Mouse (Mus musculus) midbrain, embryonic 11.5 days (tissue): ENCODE results near the gene Muc20. TPM values are rescaled to one million over a fixed set of nuclear protein-coding genes. Genes with fewer than 3 reads are reported as not detected.

Experiments
- ATAC-seq: fragments of 200-750 bp; cut with Nextera tagmentation; 2 replicates; pipeline ENCODE4 v1.8.0; 2017; ENCODE audit warnings: moderate TSS enrichment, moderate library complexity; ENCODE audit not compliant: low FRiP score
- DNase-seq: peaks from one replicate; pipeline ENCODE4 v3.0.0; 2015; ENCODE audit warnings: low spot score; ENCODE audit errors: missing footprints
- H3K27ac ChIP-seq: fragments of 300-500 bp; sonication (generic); 2 replicates; pipeline ENCODE4 v1.5.1; 2014; ENCODE audit warnings: low read depth, low read length
- H3K27me3 ChIP-seq: fragments of 300-500 bp; sonication (generic); 2 replicates; pipeline ENCODE4 v1.6.1; 2014; ENCODE audit warnings: mild to moderate bottlenecking, low read length, moderate library complexity, mixed read lengths; ENCODE audit not compliant: control insufficient read depth, insufficient read depth
- H3K36me3 ChIP-seq: fragments of 300-500 bp; sonication (generic); 2 replicates; pipeline ENCODE4 v1.6.1; 2014; ENCODE audit warnings: mild to moderate bottlenecking, low read length, moderate library complexity, mixed read lengths; ENCODE audit not compliant: control insufficient read depth, insufficient read depth
- H3K4me1 ChIP-seq: fragments of 300-500 bp; sonication (generic); 2 replicates; pipeline ENCODE4 v1.6.1; 2014; ENCODE audit warnings: low read length; ENCODE audit not compliant: control insufficient read depth, insufficient read depth
- H3K4me2 ChIP-seq: fragments of 300-500 bp; sonication (generic); 2 replicates; pipeline ENCODE4 v1.6.1; 2014; ENCODE audit warnings: mild to moderate bottlenecking, moderate library complexity
- H3K4me3 ChIP-seq: fragments of 300-500 bp; sonication (generic); 2 replicates; pipeline ENCODE4 v1.5.1; 2014; ENCODE audit warnings: low read depth, low read length
- H3K9ac ChIP-seq: fragments of 300-500 bp; sonication (generic); 2 replicates; pipeline ENCODE4 v1.6.1; 2014; ENCODE audit warnings: low read length
- H3K9me3 ChIP-seq: fragments of 300-500 bp; sonication (generic); 2 replicates; pipeline ENCODE4 v1.6.1; 2016; ENCODE audit warnings: low read length; ENCODE audit not compliant: control insufficient read depth
- WGBS: fragments of 180-500 bp; shearing (Covaris S2); extraction: QIAGEN DNeasy Blood & Tissue Kit; methylation state at CpG from one replicate; pipeline ENCODE4 v1.1.7; 2014; 5-methylcytosine and 5-hydroxymethylcytosine counted together
- polyA plus RNA-seq: library from polyadenylated mRNA; unstranded; fragments of >200 nt; fragmentation: Nextera tagmentation; extraction: Ambion mirVana; gene quantifications from 2 replicates; pipeline ENCODE4 v1.2.1, GENCODE M21; 2014

Muc20 gene
- polyA plus RNA-seq, 1 experiment from 2014 or later, result not detected

- Histone ChIP-seq H3K4me1 (0 out of 2 replicates have a peak, but pooled peaks cover 2% of the 10 kb centered on the region), H3K27me3 (no peaks in the 10 kb centered on the region), H3K4me3 (no peak overlapping the region), H3K27ac (no peak overlapping the region), H3K36me3 (no peaks in the 10 kb centered on the region), H3K4me2 (no peak overlapping the region), H3K9ac (no peak overlapping the region), H3K9me3 (no peaks in the 10 kb centered on the region)
- DNase-seq, result no peak
- ATAC-seq, result peak; percentile 50; the same call in 1 of the 2 replicates
- 64% methylated on average over 5 of the region's 5 CpGs for WGBS
Measured at GRCm38 (mm10) chr16:32783324-32784062, 13.7 kb downstream of the Muc20 start.

DNA sequence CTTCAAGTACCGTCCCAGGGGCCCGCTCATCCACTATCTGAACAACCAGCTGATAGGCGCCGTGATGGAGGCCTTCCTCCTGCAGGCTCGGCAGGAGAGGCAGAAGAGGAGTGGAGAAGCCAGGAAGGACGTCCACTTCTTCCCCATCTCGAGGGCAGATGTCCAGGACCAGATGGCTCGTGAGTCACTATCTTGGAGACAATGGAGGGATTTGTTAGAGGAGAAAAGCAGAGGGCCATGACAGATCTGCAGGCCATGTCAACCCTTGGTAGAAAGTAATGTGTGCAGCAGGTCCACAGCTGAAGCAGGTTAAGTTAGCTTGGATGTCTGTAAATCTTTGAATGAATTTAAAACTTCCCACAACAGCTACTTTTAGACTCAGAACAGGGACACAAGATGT is 18.3 kb downstream of the Muc20 start:
- Histone ChIP-seq H3K4me1 (0 out of 2 replicates have a peak, but pooled peaks cover 2% of the 10 kb centered on the region), H3K36me3 (no peaks in the 10 kb centered on the region), H3K27ac (no peak overlapping the region), H3K4me3 (no peak overlapping the region), H3K9me3 (no peaks in the 10 kb centered on the region), H3K4me2 (no peak overlapping the region), H3K27me3 (no peaks in the 10 kb centered on the region), H3K9ac (no peak overlapping the region)
- DNase-seq (peak; percentile 74), ATAC-seq (no peak)
- WGBS, result 62% methylated on average over 8 of the region's 8 CpGs

DNA sequence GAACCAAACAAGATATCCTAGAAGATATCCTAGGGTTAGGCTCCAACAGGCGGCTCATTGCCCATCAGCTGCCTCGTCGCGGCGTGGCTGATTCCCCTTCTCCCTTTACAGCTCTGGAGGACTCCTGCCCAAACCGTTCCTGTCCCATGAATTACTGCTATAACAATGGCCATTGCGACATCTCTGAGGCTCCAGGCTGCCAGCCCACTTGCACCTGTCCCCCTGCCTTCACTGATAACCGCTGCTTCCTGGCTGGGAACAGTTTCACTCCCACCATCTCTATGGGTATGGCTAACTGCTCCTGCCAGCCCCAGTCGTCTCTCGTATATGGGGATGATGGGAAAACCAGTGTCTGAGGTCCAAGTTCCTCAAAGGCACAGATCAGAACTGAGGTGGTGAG is 20.6 kb downstream of the Muc20 start:
- Histone ChIP-seq H3K27me3 (no peaks in the 10 kb centered on the region), H3K9ac (no peak overlapping the region), H3K27ac (no peak overlapping the region), H3K9me3 (no peaks in the 10 kb centered on the region), H3K4me2 (no peak overlapping the region), H3K36me3 (no peaks in the 10 kb centered on the region), H3K4me3 (no peak overlapping the region), H3K4me1 (no peaks in the 10 kb centered on the region)
- DNase-seq (no peak), ATAC-seq (no peak)
- WGBS, result 79% methylated on average over 10 of the region's 10 CpGs

DNA sequence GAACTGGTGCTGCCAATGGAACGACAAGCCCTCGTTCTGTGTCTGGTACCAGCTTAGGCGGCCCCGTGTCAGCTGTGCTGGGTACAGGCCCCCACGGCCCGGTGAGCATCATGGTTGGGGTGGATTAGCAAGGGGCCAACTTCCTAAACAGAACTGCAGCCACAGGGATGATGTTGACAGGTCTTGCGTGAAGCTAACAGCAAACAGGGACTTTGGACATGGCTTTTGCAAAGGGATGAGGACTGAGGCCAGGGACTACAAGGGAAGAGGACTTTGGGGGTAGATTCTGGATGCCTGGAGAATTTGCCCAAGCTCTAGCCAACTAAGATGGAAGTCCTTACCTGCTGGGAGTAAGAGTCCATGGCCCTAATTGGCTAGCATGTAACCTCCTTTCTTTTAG is 30.3 kb downstream of the Muc20 start:
- H3K27me3 ChIP-seq, result no peaks in the 10 kb centered on the region
- WGBS, result 93% methylated on average over 7 of the region's 7 CpGs

DNA sequence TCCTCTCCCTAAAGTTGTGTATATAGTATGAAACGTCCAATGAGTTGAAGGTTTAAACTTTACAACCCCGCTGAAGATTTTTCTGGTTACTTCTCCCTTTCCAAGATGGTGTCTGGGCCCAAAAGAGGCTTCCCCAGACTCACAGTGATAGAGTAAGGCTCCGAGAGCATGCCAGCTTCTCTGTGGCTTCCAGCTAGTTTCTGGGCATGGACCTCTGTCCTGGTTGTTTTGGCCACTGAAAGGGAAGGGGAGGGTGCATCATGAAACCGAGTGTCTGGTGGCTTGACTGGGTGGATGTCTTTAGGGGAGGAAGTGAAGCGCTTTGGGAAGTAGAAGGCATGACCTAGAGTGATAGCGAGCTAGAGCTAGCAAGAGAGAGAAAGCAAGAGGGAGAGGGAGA is 32.3 kb downstream of the Muc20 start:
- Histone ChIP-seq H3K4me1 (no peaks in the 10 kb centered on the region), H3K4me3 (no peak overlapping the region), H3K27ac (no peak overlapping the region), H3K36me3 (no peaks in the 10 kb centered on the region), H3K27me3 (no peaks in the 10 kb centered on the region), H3K9ac (no peak overlapping the region), H3K9me3 (no peaks in the 10 kb centered on the region), H3K4me2 (no peak overlapping the region)
- DNase-seq (no peak), ATAC-seq (no peak)
- 84% methylated on average over 6 of the region's 6 CpGs for WGBS

More for the DNA sequence above, 30.3 kb downstream of the Muc20 start:
- H3K9me3 ChIP-seq, result no peaks in the 10 kb centered on the region
- no peaks in the 10 kb centered on the region for H3K36me3 ChIP-seq
- peaks cover 2% of the 10 kb centered on the region; the same call in 1 of the 2 replicates for H3K4me1 ChIP-seq
- H3K27ac ChIP-seq, result no peak overlapping the region
- H3K4me2 ChIP-seq, result no peak overlapping the region
- ATAC-seq, result no peak
- peak; percentile 41 for DNase-seq
- H3K4me3 ChIP-seq, result no peak overlapping the region
- H3K9ac ChIP-seq, result no peak overlapping the region

- no peaks in the 10 kb centered on the region for H3K36me3 ChIP-seq
- H3K27me3 ChIP-seq, result no peaks in the 10 kb centered on the region
- no peak overlapping the region for H3K4me3 ChIP-seq
- DNase-seq, result no peak
- H3K4me1 ChIP-seq, result no peaks in the 10 kb centered on the region
- no peak overlapping the region for H3K27ac ChIP-seq
- no peak overlapping the region for H3K4me2 ChIP-seq
- ATAC-seq, result no peak
- no peak overlapping the region for H3K9ac ChIP-seq
- no peaks in the 10 kb centered on the region for H3K9me3 ChIP-seq
- WGBS, result 84% methylated on average over 2 of the region's 2 CpGs
Measured at GRCm38 (mm10) chr16:32764550-32764949, 32.7 kb downstream of the Muc20 start.

DNA sequence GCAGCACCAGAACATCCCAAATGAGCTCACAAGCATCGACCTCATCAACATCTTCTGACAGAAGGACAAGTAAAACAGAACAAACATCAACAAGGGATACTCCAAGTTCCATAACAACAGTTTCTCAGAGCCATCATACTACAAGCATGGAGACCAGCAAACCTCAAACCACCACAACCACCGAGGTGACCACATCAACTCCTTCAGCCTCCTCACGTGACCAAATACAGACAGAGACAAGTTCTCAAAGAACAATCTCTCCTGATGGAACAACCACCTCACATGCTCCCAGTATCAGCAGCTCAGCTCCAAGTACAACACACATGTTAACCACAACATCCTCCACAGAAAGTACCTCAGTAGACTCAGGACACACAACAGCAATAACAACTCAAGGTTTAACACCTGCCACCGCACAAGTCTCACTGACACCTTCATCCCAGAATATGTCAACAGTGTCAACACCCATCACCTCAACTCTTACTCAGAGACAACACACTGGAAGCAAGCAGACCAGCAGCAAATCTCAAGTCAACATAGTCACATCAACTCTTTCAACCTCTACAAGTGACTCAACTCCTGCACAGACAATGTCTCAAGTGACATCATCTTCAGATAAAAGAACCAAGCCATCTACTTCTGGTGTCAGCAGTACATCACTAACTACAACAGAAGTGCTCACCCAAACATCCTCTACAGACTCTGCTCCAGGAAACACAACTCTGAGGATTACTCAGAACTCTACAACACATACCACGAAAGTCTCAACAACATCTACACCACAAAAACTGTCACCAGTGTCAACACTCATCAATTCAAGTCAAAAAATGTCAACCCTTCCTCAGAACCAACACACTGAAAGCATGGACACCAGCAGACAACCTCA is 46.8 kb downstream of the Muc20 start:
- WGBS, result 77% methylated on average over 5 of the region's 5 CpGs
- no peak overlapping the region for H3K4me3 ChIP-seq

GRCm38 (mm10) chr16:32745852-32746251 is 51.4 kb downstream of the Muc20 start:
- H3K9me3 ChIP-seq, result no peaks in the 10 kb centered on the region
- 87% methylated on average over 6 of the region's 6 CpGs for WGBS
- H3K4me1 ChIP-seq, result peaks cover 2% of the 10 kb centered on the region; the same call in 1 of the 2 replicates
- H3K4me3 ChIP-seq, result no peak overlapping the region
- peak; percentile 54 for DNase-seq
- no peaks in the 10 kb centered on the region for H3K27me3 ChIP-seq
- H3K4me2 ChIP-seq, result no peak overlapping the region
- H3K9ac ChIP-seq, result no peak overlapping the region
- H3K36me3 ChIP-seq, result no peaks in the 10 kb centered on the region
- ATAC-seq, result no peak
- H3K27ac ChIP-seq, result no peak overlapping the region

More for the DNA sequence above, 46.8 kb downstream of the Muc20 start:
- no peak overlapping the region for H3K4me2 ChIP-seq
- ATAC-seq, result no peak
- H3K27ac ChIP-seq, result no peak overlapping the region
- H3K36me3 ChIP-seq, result no peaks in the 10 kb centered on the region
- no peaks in the 10 kb centered on the region for H3K9me3 ChIP-seq
- 0 out of 2 replicates have a peak, but pooled peaks cover 1% of the 10 kb centered on the region for H3K4me1 ChIP-seq
- DNase-seq, result no peak
- no peaks in the 10 kb centered on the region for H3K27me3 ChIP-seq
- no peak overlapping the region for H3K9ac ChIP-seq

DNA sequence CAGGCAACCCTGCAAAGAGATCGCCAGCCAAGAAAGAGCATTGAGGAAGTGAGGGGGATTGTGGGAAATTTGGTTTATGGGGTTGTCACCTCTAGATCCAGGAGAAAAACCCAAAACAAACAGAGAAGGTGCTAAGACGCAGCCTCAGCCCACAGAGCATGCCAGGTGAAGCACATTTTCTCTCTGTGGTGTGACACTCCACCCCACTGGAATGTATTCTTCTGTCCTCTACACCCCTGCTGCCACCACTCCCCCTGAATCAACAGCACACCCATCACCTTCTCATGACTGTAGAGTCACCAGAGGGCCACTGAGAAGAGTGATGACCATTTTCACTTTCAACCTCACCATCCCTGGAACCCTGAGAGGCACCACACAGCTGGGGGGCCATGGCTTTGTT is 54.5 kb downstream of the Muc20 start:
- no peak for ATAC-seq
- 91% methylated on average over 2 of the region's 2 CpGs for WGBS
- Histone ChIP-seq H3K27me3 (no peaks in the 10 kb centered on the region), H3K4me2 (no peak overlapping the region), H3K9me3 (no peaks in the 10 kb centered on the region), H3K9ac (no peak overlapping the region), H3K27ac (no peak overlapping the region), H3K36me3 (no peaks in the 10 kb centered on the region), H3K4me1 (peaks cover 2% of the 10 kb centered on the region; the same call in 1 of the 2 replicates), H3K4me3 (no peak overlapping the region)
- DNase-seq, result no peak
